ENCODE assay signal across 14 mouse cellular contexts in the genomic region with DNA sequence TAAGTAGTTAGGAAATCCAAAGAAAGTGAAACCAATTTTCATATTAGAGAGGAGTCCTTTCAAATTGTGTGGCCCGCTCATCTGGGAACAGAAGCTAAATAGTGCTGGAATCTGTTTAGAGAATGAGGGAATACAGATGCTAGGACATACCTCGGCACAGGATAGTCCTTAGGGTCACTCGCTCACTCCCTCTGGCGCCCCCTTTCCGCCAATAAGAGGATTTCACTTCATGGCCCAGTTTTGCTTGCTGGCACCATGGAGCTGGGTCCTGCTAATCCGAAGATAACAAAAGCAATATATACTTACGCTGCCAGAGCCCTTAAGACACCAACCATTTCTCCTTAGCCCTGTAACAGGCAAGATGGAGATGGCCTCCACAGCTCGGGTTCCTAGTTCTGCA. TPM values are rescaled to one million over a fixed set of nuclear protein-coding genes. Genes with fewer than 3 reads are reported as not detected.
A peak's percentile ranks its signal among the peaks of the same experiment; 100 is the strongest.
DNase-seq lines count a peak whose midpoint lies in the region; ATAC-seq and TF ChIP-seq lines count a peak whose summit lies in the region.
"Had no signal": no experiment of that assay in that cellular context is flagged by ENCODE, and none has a peak within 500 bp of the region (broad histone marks: within the 10 kb centered on the region; RNA-seq: fewer than 3 reads in every experiment).

No protein-coding gene starts in this region.

- no peak for TF ChIP-seq POLR2A in cerebellum, adult 2 months (IDR thresholded peaks at IDR 0.05; ENCODE audit: borderline replicate concordance, insufficient read depth, low read length)
- no peak for TF ChIP-seq POLR2A in brain, embryonic 14.5 days (IDR thresholded peaks at IDR 0.05; ENCODE audit: borderline replicate concordance, extremely low read depth, insufficient read depth, insufficient read length, poor library complexity, severe bottlenecking)

- H3K4me2 ChIP-seq in liver, embryonic 12.5 days, result peak overlapping the region; percentile 6; the same call in 1 of the 2 replicates
- no peak overlapping the region for H3K4me2 ChIP-seq in liver, embryonic 11.5 days
- H3K4me2 ChIP-seq in forebrain, embryonic 11.5 days (ENCODE audit: low read depth, low read length, severe bottlenecking), result no peak overlapping the region
- H3K4me2 ChIP-seq: midbrain, embryonic 11.5 days had no signal

- no peak for ATAC-seq in liver, embryonic 12.5 days
- no peak for ATAC-seq in liver, embryonic 11.5 days (replicated peaks; ENCODE audit: low FRiP score)
- ATAC-seq in forebrain, embryonic 11.5 days (replicated peaks; ENCODE audit: low FRiP score), result no peak
- ATAC-seq: activated CD4-positive, CD25-positive, alpha-beta regulatory T cell, adult 4 months; forebrain, embryonic 16.5 days had no signal

- H3K27me3 ChIP-seq in cerebellum, adult 2 months (ENCODE audit: control insufficient read depth, insufficient read depth, low read length), result no peaks in the 10 kb centered on the region
- no peaks in the 10 kb centered on the region for H3K27me3 ChIP-seq in liver, embryonic 12.5 days (replicated peaks)
- no peaks in the 10 kb centered on the region for H3K27me3 ChIP-seq in liver, embryonic 11.5 days (replicated peaks; ENCODE audit: control insufficient read depth, insufficient read depth, low read length)
- no peaks in the 10 kb centered on the region for H3K27me3 ChIP-seq in E14TG2a.4 (ENCODE audit: insufficient read depth, low read length)
- H3K27me3 ChIP-seq in forebrain, embryonic 11.5 days (ENCODE audit: control insufficient read depth, insufficient read depth, low read length), result no peaks in the 10 kb centered on the region

- 78% methylated on average over 8 of the region's 8 CpGs for WGBS in cerebellum, adult 2 months
- 46% methylated on average over 8 of the region's 8 CpGs for WGBS in liver, embryonic 12.5 days (ENCODE audit: insufficient replicate concordance)
- WGBS in liver, embryonic 11.5 days, result 57% methylated on average over 8 of the region's 8 CpGs
- 63% methylated on average over 8 of the region's 8 CpGs for WGBS in forebrain, embryonic 11.5 days

- no peak for DNase-seq in cerebellum, adult 2 months
- no peak for DNase-seq in cerebellum, adult 9-11 months
- DNase-seq in liver, embryonic 11.5 days (ENCODE audit: low spot score), result no peak
- no peak for DNase-seq in brain, embryonic 14.5 days (ENCODE audit: low read depth)
- DNase-seq in forebrain, embryonic 11.5 days (ENCODE audit: low spot score), result no peak
- no peak for DNase-seq in right cerebral cortex, postnatal 14 days
- DNase-seq: cerebellum, postnatal 14 days; heart, postnatal 4 days; kidney, adult 11 months had no signal

- no peak overlapping the region for H3K27ac ChIP-seq in cerebellum, adult 2 months (ENCODE audit: insufficient read depth, low read length)
- H3K27ac ChIP-seq in liver, embryonic 12.5 days, result no peak overlapping the region
- no peak overlapping the region for H3K27ac ChIP-seq in liver, embryonic 11.5 days (ENCODE audit: low read depth, low read length)
- no peak overlapping the region for H3K27ac ChIP-seq in forebrain, embryonic 11.5 days (ENCODE audit: low read depth, low read length)

- H3K36me3 ChIP-seq in liver, embryonic 12.5 days, result no peaks in the 10 kb centered on the region
- H3K36me3 ChIP-seq in liver, embryonic 11.5 days (ENCODE audit: control insufficient read depth, insufficient read depth, low read length), result no peaks in the 10 kb centered on the region
- H3K36me3 ChIP-seq in E14TG2a.4 (ENCODE audit: insufficient read depth, low read length), result no peaks in the 10 kb centered on the region
- no peaks in the 10 kb centered on the region for H3K36me3 ChIP-seq in forebrain, embryonic 11.5 days (ENCODE audit: control insufficient read depth, insufficient read depth, low read length)

- no peaks in the 10 kb centered on the region for H3K9me3 ChIP-seq in liver, embryonic 12.5 days (replicated peaks)
- H3K9me3 ChIP-seq in liver, embryonic 11.5 days (ENCODE audit: control insufficient read depth, low read length), result no peaks in the 10 kb centered on the region
- no peaks in the 10 kb centered on the region for H3K9me3 ChIP-seq in E14TG2a.4 (ENCODE audit: low read length)
- no peaks in the 10 kb centered on the region for H3K9me3 ChIP-seq in forebrain, embryonic 11.5 days (ENCODE audit: control insufficient read depth, low read length)

- H3K9ac ChIP-seq in liver, embryonic 12.5 days, result no peak overlapping the region
- H3K9ac ChIP-seq in liver, embryonic 11.5 days (ENCODE audit: low read depth, low read length), result no peak overlapping the region
- no peak overlapping the region for H3K9ac ChIP-seq in forebrain, embryonic 11.5 days (ENCODE audit: low read length)

- H3K4me1 ChIP-seq in cerebellum, adult 2 months (ENCODE audit: control insufficient read depth, insufficient read depth, low read length), result peaks cover 11% of the 10 kb centered on the region; the same call in 1 of the 2 replicates
- 0 out of 2 replicates have a peak, but pooled peaks cover 11% of the 10 kb centered on the region for H3K4me1 ChIP-seq in liver, embryonic 12.5 days
- peaks cover 4% of the 10 kb centered on the region; the same call in 1 of the 2 replicates for H3K4me1 ChIP-seq in liver, embryonic 11.5 days (replicated peaks; ENCODE audit: control insufficient read depth, insufficient read depth, low read length)
- peaks cover 28% of the 10 kb centered on the region for H3K4me1 ChIP-seq in E14TG2a.4 (replicated peaks; ENCODE audit: low read depth, low read length)
- H3K4me1 ChIP-seq in forebrain, embryonic 11.5 days (replicated peaks; ENCODE audit: control insufficient read depth, insufficient read depth, low read length), result peaks cover 4% of the 10 kb centered on the region

- H3K4me3 ChIP-seq in cerebellum, adult 2 months (replicated peaks; ENCODE audit: insufficient read depth, low read depth, low read length), result no peak overlapping the region
- no peak overlapping the region for H3K4me3 ChIP-seq in liver, embryonic 12.5 days
- no peak overlapping the region for H3K4me3 ChIP-seq in liver, embryonic 11.5 days (ENCODE audit: low read depth, low read length)
- H3K4me3 ChIP-seq in E14TG2a.4 (replicated peaks; ENCODE audit: low read length), result no peak overlapping the region
- no peak overlapping the region for H3K4me3 ChIP-seq in forebrain, embryonic 11.5 days (ENCODE audit: low read depth, low read length)

- TF ChIP-seq CTCF in cerebellum, adult 2 months (IDR thresholded peaks at IDR 0.05; ENCODE audit: borderline replicate concordance, insufficient read depth, low read depth, low read length), result 0 out of 2 replicates have a peak, but pooled peaks have one; percentile 5
- peak; percentile 59 for TF ChIP-seq CTCF in E14TG2a.4 (conservative IDR thresholded peaks at IDR 0.05; ENCODE audit: low read length)
- TF ChIP-seq CTCF in brain, embryonic 14.5 days (IDR thresholded peaks at IDR 0.05; ENCODE audit: borderline replicate concordance, extremely low read depth, insufficient read depth, insufficient read length), result peak; percentile 4; the same call in 1 of the 2 replicates

RNA-seq across cellular contexts. Expression of a gene that starts 15.3 kb away (rescaled TPM):
- 40.7 and 41.2 TPM in 2 replicates for polyA plus RNA-seq in cerebellum, adult 2 months (2012; rRNA removed)
- 6.7 and 6.8 TPM in 2 replicates for polyA plus RNA-seq in liver, embryonic 12.5 days (2016; fragmentation: Nextera tagmentation; extraction: Ambion mirVana)
- 11.8 and 12.5 TPM in 2 replicates for polyA plus RNA-seq in liver, embryonic 11.5 days (2014; fragmentation: Nextera tagmentation; extraction: Ambion mirVana)
- polyA plus RNA-seq in brain, embryonic 14.5 days (2012; rRNA removed), result 5.2 and 7.2 TPM in 2 replicates
- polyA plus RNA-seq in forebrain, embryonic 11.5 days (2014; fragmentation: Nextera tagmentation; extraction: Ambion mirVana), result 21.0 and 22.7 TPM in 2 replicates

Comparison
In these comparisons a context has a peak if more than half of its experiments do, and no peak if none do; other contexts are left out.
1. CTCF ChIP-seq: peak in every context shown above with its lines; median percentile 59 in E14TG2a.4; 5 in cerebellum, adult 2 months; 4 in brain, embryonic 14.5 days.